Mouse (Mus musculus): ENCODE measurements around the gene Syt2. TPM values are rescaled to one million over a fixed set of nuclear protein-coding genes. Genes with fewer than 3 reads are reported as not detected.
A peak's percentile ranks its signal among the peaks of the same experiment; 100 is the strongest.

Gene Syt2
- polyA plus RNA-seq, 1 experiment from 2014 or later = 2.1 TPM

DNA sequence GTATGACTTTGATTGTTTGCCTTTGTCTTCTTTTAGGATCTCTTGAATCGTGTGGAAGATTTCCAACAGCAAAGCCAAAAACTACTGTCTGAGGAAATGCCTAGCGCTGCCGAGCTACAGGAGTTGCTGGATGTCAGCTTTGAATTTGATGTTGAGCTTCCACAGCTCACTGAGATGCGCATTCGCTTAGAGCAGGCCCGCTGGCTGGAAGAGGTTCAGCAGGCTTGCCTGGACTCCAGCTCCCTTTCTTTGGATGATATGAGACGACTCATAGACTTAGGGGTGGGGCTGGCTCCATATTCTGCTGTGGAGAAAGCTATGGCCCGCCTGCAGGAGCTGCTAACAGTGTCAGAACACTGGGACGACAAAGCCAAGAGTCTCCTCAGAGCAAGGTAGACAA is 28.8 kb upstream of the Syt2 start:
- Histone ChIP-seq H3K4me1 (ENCODE audit: control insufficient read depth, insufficient read depth, low read length) (no peaks in the 10 kb centered on the region), H3K36me3 (ENCODE audit: control insufficient read depth, insufficient read depth, low read length) (peaks cover 95% of the 10 kb centered on the region), H3K4me3 (replicated peaks; ENCODE audit: low read depth, low read length) (no peak overlapping the region), H3K9ac (replicated peaks; ENCODE audit: low read length) (no peak overlapping the region), H3K9me3 (ENCODE audit: control insufficient read depth, low read length) (no peaks in the 10 kb centered on the region), H3K4me2 (ENCODE audit: low read length) (no peak overlapping the region), H3K27ac (replicated peaks; ENCODE audit: low read depth, low read length) (no peak overlapping the region), H3K27me3 (ENCODE audit: control insufficient read depth, insufficient read depth, low read length) (no peaks in the 10 kb centered on the region)
- DNase-seq (no peak), ATAC-seq (ENCODE audit: low FRiP score, low TSS enrichment) (no peak)
- 90% methylated on average over 9 of the region's 9 CpGs for WGBS

DNA sequence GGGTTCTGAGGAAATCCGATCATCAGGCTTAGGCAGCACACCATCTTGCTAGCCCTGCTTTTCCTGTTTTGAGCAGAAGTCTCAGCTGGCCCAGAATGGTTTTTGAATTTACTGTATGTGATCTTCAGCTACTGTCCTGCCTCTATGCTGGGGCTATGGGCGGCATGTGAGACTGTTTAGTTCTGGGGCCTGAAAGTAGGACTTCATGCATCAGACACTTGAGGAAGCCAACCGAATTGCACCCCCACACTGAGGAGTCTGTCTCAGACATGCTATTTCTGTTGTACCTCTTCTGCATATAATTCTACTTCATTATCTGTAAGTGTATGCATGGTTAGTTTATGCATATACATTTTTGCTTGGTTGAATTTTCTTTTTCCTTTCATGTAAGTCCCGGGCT is 21.2 kb upstream of the Syt2 start:
- Histone ChIP-seq H3K27me3 (ENCODE audit: control insufficient read depth, insufficient read depth, low read length) (no peaks in the 10 kb centered on the region), H3K9ac (replicated peaks; ENCODE audit: low read length) (no peak overlapping the region), H3K4me1 (ENCODE audit: control insufficient read depth, insufficient read depth, low read length) (no peaks in the 10 kb centered on the region), H3K4me2 (ENCODE audit: low read length) (no peak overlapping the region), H3K27ac (replicated peaks; ENCODE audit: low read depth, low read length) (no peak overlapping the region), H3K9me3 (ENCODE audit: control insufficient read depth, low read length) (no peaks in the 10 kb centered on the region), H3K36me3 (ENCODE audit: control insufficient read depth, insufficient read depth, low read length) (peaks cover 98% of the 10 kb centered on the region), H3K4me3 (replicated peaks; ENCODE audit: low read depth, low read length) (no peak overlapping the region)
- DNase-seq = no peak
- 94% methylated on average over 4 of the region's 4 CpGs for WGBS
- no peak for ATAC-seq (ENCODE audit: low FRiP score, low TSS enrichment)

DNA sequence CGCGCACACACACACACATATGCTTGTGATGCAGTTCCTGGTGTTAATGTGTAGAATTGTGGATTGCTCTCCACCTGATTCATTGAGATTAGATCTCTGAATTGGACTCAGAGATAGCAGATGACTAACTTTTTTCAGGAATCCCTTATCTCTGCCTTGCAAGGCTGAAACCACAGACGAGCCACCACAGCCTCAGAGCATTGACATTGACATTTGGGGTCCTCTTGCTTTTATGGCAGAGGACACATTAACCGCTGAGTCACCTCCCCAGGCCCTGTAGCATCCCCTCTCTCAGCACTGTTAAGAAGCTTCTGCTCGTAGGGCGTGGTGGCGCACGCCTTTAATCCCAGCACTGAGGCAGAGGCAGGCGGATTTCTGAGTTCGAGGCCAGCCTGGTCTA is 17.0 kb upstream of the Syt2 start:
- Histone ChIP-seq H3K9ac (replicated peaks; ENCODE audit: low read length) (no peak overlapping the region), H3K4me2 (ENCODE audit: low read length) (no peak overlapping the region), H3K27ac (replicated peaks; ENCODE audit: low read depth, low read length) (no peak overlapping the region), H3K4me3 (replicated peaks; ENCODE audit: low read depth, low read length) (no peak overlapping the region), H3K27me3 (ENCODE audit: control insufficient read depth, insufficient read depth, low read length) (no peaks in the 10 kb centered on the region), H3K36me3 (ENCODE audit: control insufficient read depth, insufficient read depth, low read length) (peaks cover 98% of the 10 kb centered on the region), H3K4me1 (ENCODE audit: control insufficient read depth, insufficient read depth, low read length) (no peaks in the 10 kb centered on the region), H3K9me3 (ENCODE audit: control insufficient read depth, low read length) (no peaks in the 10 kb centered on the region)
- WGBS = 96% methylated on average over 10 of the region's 10 CpGs
- DNase-seq (no peak), ATAC-seq (ENCODE audit: low FRiP score, low TSS enrichment) (no peak)

DNA sequence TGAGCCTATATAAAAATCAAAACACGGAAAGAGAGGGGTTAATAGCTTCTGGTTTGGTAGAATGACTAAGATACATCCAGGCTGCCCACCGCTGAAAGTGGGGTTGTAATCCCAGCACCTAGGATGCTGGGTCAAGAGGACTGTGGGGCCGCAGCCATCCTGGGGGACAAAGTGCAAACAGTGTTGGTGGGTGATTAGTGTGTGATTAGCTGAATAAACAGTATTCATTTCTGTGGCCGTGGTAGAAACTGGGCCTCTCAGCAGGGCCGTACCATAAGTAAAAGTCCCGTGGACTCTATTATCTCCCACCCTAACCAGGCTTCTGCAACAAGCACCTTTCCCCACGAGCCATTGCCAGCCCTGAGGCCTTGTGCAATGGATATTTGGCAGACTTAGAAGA is 12.2 kb upstream of the Syt2 start:
- H3K36me3 ChIP-seq (ENCODE audit: control insufficient read depth, insufficient read depth, low read length) = peaks cover 60% of the 10 kb centered on the region

DNA sequence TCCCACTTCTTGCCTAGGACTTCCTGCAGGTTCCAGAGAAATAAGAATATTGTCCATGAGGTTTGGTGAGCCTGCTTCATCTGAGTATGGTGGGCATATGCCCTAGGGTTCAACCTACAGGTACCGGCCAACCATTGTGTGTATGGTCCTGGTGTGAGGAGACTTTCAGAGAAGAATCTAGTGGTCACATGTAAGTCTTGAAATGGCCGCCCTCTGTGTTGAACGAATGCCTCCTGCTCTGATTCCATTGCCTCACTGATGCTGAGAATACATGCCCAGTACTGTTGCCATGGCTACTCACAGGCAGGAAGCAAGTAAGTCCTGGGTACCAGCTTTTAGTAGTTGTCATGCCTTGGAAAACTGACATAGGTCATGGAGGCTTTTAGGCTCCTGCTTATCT is 10.2 kb upstream of the Syt2 start:
- no peaks in the 10 kb centered on the region for H3K27me3 ChIP-seq (ENCODE audit: control insufficient read depth, insufficient read depth, low read length)
- H3K9ac ChIP-seq (replicated peaks; ENCODE audit: low read length) = no peak overlapping the region; the same call in 1 of the 2 replicates
- H3K9me3 ChIP-seq (ENCODE audit: control insufficient read depth, low read length) = no peaks in the 10 kb centered on the region
- H3K4me1 ChIP-seq (ENCODE audit: control insufficient read depth, insufficient read depth, low read length) = no peaks in the 10 kb centered on the region
- WGBS = 71% methylated on average over 3 of the region's 3 CpGs
- ATAC-seq (ENCODE audit: low FRiP score, low TSS enrichment) (no peak), DNase-seq (no peak)
- no peak overlapping the region for H3K27ac ChIP-seq (replicated peaks; ENCODE audit: low read depth, low read length)
- peaks cover 40% of the 10 kb centered on the region for H3K36me3 ChIP-seq (ENCODE audit: control insufficient read depth, insufficient read depth, low read length)
- H3K4me3 ChIP-seq (replicated peaks; ENCODE audit: low read depth, low read length) = no peak overlapping the region
- H3K4me2 ChIP-seq (ENCODE audit: low read length) = no peak overlapping the region

More for the DNA sequence above, 12.2 kb upstream of the Syt2 start:
- Histone ChIP-seq H3K9me3 (ENCODE audit: control insufficient read depth, low read length) (no peaks in the 10 kb centered on the region), H3K4me2 (ENCODE audit: low read length) (no peak overlapping the region), H3K27me3 (ENCODE audit: control insufficient read depth, insufficient read depth, low read length) (no peaks in the 10 kb centered on the region), H3K4me3 (replicated peaks; ENCODE audit: low read depth, low read length) (no peak overlapping the region), H3K9ac (replicated peaks; ENCODE audit: low read length) (no peak overlapping the region), H3K4me1 (ENCODE audit: control insufficient read depth, insufficient read depth, low read length) (no peaks in the 10 kb centered on the region), H3K27ac (replicated peaks; ENCODE audit: low read depth, low read length) (no peak overlapping the region)
- ATAC-seq (ENCODE audit: low FRiP score, low TSS enrichment) (no peak), DNase-seq (no peak)
- WGBS = 76% methylated on average over 7 of the region's 7 CpGs

DNA sequence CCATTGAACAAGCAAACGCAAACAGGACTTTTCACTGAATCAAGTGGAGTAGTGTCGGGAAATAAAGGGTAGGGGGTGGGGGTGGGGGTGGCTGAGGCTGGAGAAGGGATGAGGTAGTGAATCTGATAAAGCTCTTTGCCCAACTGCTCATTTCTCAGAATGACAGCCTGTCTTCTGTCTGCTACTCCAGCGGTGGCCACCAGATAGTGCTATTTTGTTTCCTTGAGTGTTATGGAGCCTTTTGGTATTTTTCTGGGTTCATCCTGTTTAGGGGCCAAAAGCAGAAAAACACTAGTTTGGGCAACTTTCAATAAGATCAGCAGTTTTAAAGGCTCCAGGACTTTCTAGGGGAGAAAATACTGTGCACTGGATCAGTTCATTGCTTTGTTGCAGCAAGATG is 9.8 kb upstream of the Syt2 start:
- Histone ChIP-seq H3K9me3 (ENCODE audit: control insufficient read depth, low read length) (no peaks in the 10 kb centered on the region), H3K36me3 (ENCODE audit: control insufficient read depth, insufficient read depth, low read length) (peaks cover 36% of the 10 kb centered on the region), H3K9ac (replicated peaks; ENCODE audit: low read length) (no peak overlapping the region), H3K4me1 (ENCODE audit: control insufficient read depth, insufficient read depth, low read length) (no peaks in the 10 kb centered on the region), H3K4me2 (ENCODE audit: low read length) (no peak overlapping the region), H3K27me3 (ENCODE audit: control insufficient read depth, insufficient read depth, low read length) (no peaks in the 10 kb centered on the region), H3K4me3 (replicated peaks; ENCODE audit: low read depth, low read length) (no peak overlapping the region), H3K27ac (replicated peaks; ENCODE audit: low read depth, low read length) (no peak overlapping the region)
- DNase-seq = peak; percentile 73
- ATAC-seq (ENCODE audit: low FRiP score, low TSS enrichment) = no peak
- WGBS = 9% methylated on average over 3 of the region's 3 CpGs

DNA sequence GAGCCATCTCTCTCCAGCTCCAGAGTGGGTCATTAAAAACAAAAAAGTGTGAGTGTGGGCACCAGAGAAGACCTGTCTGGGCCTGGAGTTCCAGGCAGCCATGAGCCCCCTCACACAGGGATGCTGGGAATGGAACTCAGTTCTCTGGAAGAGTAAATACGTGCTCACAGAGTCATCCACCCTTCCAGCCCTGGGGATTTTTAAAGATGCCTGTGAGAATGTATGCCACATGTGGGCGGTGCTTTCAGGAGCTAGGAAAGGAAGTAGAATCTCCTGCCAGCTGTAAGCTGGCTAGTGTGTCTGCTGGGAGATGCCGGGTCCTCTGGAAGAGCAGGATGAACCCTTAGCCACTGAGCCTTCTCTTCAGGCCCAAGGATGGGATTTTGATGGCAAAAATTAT is 8.4 kb upstream of the Syt2 start:
- DNase-seq = no peak
- WGBS = 40% methylated on average over 3 of the region's 3 CpGs
- no peak overlapping the region for H3K4me2 ChIP-seq (ENCODE audit: low read length)

DNA sequence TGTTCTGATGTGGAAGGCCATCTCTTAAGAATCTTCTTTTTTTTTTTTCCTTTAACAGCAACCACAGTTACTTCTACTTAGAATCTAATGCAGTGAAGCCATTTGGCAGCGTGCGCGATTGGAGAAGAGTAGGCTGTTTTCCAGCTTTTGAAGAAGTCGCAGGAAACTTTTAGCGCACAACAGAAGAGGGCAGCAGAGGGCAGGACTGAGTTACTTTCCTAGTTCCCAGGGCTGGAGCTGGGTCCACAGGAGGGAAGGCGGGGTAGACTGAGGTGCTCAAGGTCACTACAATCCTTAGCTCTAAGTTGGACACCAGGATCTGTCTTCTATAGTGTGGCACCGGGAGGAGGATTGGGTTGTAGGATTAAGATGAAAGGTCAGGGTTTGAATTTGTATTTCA is 8.0 kb upstream of the Syt2 start:
- Histone ChIP-seq H3K4me1 (ENCODE audit: control insufficient read depth, insufficient read depth, low read length) (no peaks in the 10 kb centered on the region), H3K27me3 (ENCODE audit: control insufficient read depth, insufficient read depth, low read length) (no peaks in the 10 kb centered on the region; the same call in 1 of the 2 replicates), H3K4me3 (replicated peaks; ENCODE audit: low read depth, low read length) (no peak overlapping the region), H3K9ac (replicated peaks; ENCODE audit: low read length) (no peak overlapping the region), H3K4me2 (ENCODE audit: low read length) (no peak overlapping the region), H3K27ac (replicated peaks; ENCODE audit: low read depth, low read length) (no peak overlapping the region), H3K9me3 (ENCODE audit: control insufficient read depth, low read length) (no peaks in the 10 kb centered on the region), H3K36me3 (ENCODE audit: control insufficient read depth, insufficient read depth, low read length) (peaks cover 18% of the 10 kb centered on the region)
- DNase-seq = peak; percentile 77
- no peak for ATAC-seq (ENCODE audit: low FRiP score, low TSS enrichment)
- WGBS = 33% methylated on average over 7 of the region's 7 CpGs

More for the DNA sequence above, 8.4 kb upstream of the Syt2 start:
- Histone ChIP-seq H3K9me3 (ENCODE audit: control insufficient read depth, low read length) (no peaks in the 10 kb centered on the region), H3K27ac (replicated peaks; ENCODE audit: low read depth, low read length) (no peak overlapping the region), H3K9ac (replicated peaks; ENCODE audit: low read length) (no peak overlapping the region), H3K4me1 (ENCODE audit: control insufficient read depth, insufficient read depth, low read length) (no peaks in the 10 kb centered on the region), H3K27me3 (ENCODE audit: control insufficient read depth, insufficient read depth, low read length) (no peaks in the 10 kb centered on the region), H3K36me3 (ENCODE audit: control insufficient read depth, insufficient read depth, low read length) (peaks cover 23% of the 10 kb centered on the region), H3K4me3 (replicated peaks; ENCODE audit: low read depth, low read length) (no peak overlapping the region)
- ATAC-seq (ENCODE audit: low FRiP score, low TSS enrichment) = no peak; the same call in 1 of the 2 replicates

DNA sequence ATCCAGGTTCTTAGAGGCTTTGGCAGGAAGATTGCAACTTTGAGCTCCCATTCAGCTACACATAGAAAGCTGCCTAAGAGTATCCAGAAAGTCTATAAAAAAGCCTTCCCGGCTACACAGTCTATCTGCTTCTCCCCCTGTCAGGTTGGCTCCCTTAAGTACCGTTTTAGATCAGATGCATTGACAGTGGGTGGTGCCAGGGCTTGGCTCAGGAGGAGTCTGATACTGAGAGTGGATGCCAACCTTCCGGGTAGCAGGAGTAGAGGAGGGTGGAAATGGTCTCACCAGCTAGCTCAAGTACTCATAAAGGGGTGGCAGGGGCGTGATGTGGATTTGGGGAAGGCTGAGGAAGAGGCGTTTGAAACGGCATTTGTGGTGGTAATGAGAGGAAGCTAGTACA is 7.0 kb upstream of the Syt2 start:
- Histone ChIP-seq H3K4me3 (replicated peaks; ENCODE audit: low read depth, low read length) (no peak overlapping the region), H3K4me2 (ENCODE audit: low read length) (no peak overlapping the region), H3K27me3 (ENCODE audit: control insufficient read depth, insufficient read depth, low read length) (no peaks in the 10 kb centered on the region; the same call in 1 of the 2 replicates), H3K9me3 (ENCODE audit: control insufficient read depth, low read length) (no peaks in the 10 kb centered on the region), H3K4me1 (ENCODE audit: control insufficient read depth, insufficient read depth, low read length) (no peaks in the 10 kb centered on the region), H3K9ac (replicated peaks; ENCODE audit: low read length) (no peak overlapping the region), H3K27ac (replicated peaks; ENCODE audit: low read depth, low read length) (no peak overlapping the region), H3K36me3 (ENCODE audit: control insufficient read depth, insufficient read depth, low read length) (peaks cover 10% of the 10 kb centered on the region)
- no peak for DNase-seq
- no peak for ATAC-seq (ENCODE audit: low FRiP score, low TSS enrichment)
- 86% methylated on average over 6 of the region's 6 CpGs for WGBS

Measured in midbrain, embryonic 14.5 days (tissue).